Mouse (Mus musculus) ES-Bruce4 (cell line): ENCODE data around the gene BC049352. TPM values are rescaled to one million over a fixed set of nuclear protein-coding genes. Genes with fewer than 3 reads are reported as not detected.

Experiments used
- H3K27ac ChIP-seq: 2 replicates; pipeline ENCODE4 v1.5.1; 2012; ENCODE audit warnings: low read length, inconsistent platforms; ENCODE audit not compliant: insufficient read depth
- H3K27me3 ChIP-seq: 2 replicates; pipeline ENCODE4 v1.6.1; 2012; ENCODE audit warnings: mild to moderate bottlenecking, low read length, inconsistent platforms; ENCODE audit not compliant: control insufficient read depth, poor library complexity, insufficient read depth, severe bottlenecking
- H3K36me3 ChIP-seq: 2 replicates; pipeline ENCODE4 v1.6.1; 2012; ENCODE audit warnings: inconsistent platforms, mild to moderate bottlenecking, low read length, moderate library complexity; ENCODE audit not compliant: control insufficient read depth, poor library complexity, insufficient read depth, severe bottlenecking
- H3K4me1 ChIP-seq: one replicate; pipeline ENCODE4 v1.8.1; 2011; ENCODE audit warnings: low read length; ENCODE audit not compliant: control insufficient read depth, insufficient read depth
- H3K4me3 ChIP-seq: 2 replicates; pipeline ENCODE4 v1.5.1; 2011; ENCODE audit warnings: low read depth, mild to moderate bottlenecking, low read length
- H3K9ac ChIP-seq: 2 replicates; pipeline ENCODE4 v1.6.1; 2012; ENCODE audit warnings: low read depth, mild to moderate bottlenecking, inconsistent platforms; ENCODE audit not compliant: poor library complexity, severe bottlenecking
- H3K9me3 ChIP-seq: replicated peaks from 2 replicates; pipeline ENCODE4 v1.6.1; 2012; ENCODE audit warnings: mild to moderate bottlenecking, low read length, inconsistent platforms; ENCODE audit not compliant: control insufficient read depth, poor library complexity, insufficient read depth, severe bottlenecking
- CTCF ChIP-seq: IDR thresholded peaks from one replicate; pipeline ENCODE4 v1.8.1; 2011; ENCODE audit warnings: low read depth, low read length
- EP300 ChIP-seq: IDR thresholded peaks from 2 replicates; pipeline ENCODE4 v1.6.1; 2011; ENCODE audit warnings: low read depth, low read length; ENCODE audit not compliant: insufficient read depth
- POLR2A ChIP-seq: IDR thresholded peaks from one replicate; pipeline ENCODE4 v1.8.1; 2011; ENCODE audit warnings: low read length; ENCODE audit not compliant: insufficient read depth
- polyA plus RNA-seq: library from polyadenylated mRNA; stranded (reverse); fragments of >200 nt; gene quantifications from 2 replicates; pipeline ENCODE4 v1.2.4, GENCODE M21; 2011; ENCODE audit warnings: low read depth; ENCODE audit not compliant: missing spikeins, insufficient read depth, insufficient read length

The BC049352 gene
- polyA plus RNA-seq, 1 experiment = not detected

DNA sequence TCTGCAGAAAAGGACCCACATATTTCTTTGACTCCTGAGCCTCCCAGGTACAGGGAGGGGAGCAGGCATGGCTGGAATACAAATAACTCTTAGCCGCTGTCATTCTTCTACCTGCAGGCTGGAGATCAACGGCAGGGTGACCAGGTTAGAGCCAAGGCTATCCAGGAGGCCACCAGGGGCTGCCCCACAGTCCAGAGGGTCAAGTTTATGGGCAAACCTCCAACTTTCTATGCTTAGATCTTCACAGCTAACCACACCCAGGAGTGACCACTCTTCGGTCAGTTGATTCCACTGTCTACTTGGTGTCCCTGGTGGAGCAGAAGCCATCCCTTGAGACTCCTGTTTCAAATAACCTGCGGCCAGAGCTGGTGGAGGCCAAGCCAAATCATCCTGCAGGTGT is 73.6 kb downstream of the BC049352 start:
- H3K4me3 ChIP-seq = no peak overlapping the region
- no peak overlapping the region for H3K9ac ChIP-seq
- no peak overlapping the region for H3K27ac ChIP-seq
- H3K27me3 ChIP-seq = no peaks in the 10 kb centered on the region
- H3K9me3 ChIP-seq = no peaks in the 10 kb centered on the region
- no peaks in the 10 kb centered on the region for H3K4me1 ChIP-seq
- no peaks in the 10 kb centered on the region for H3K36me3 ChIP-seq
- no peak for TF ChIP-seq POLR2A
- no peak for TF ChIP-seq EP300
- TF ChIP-seq CTCF = no peak

DNA sequence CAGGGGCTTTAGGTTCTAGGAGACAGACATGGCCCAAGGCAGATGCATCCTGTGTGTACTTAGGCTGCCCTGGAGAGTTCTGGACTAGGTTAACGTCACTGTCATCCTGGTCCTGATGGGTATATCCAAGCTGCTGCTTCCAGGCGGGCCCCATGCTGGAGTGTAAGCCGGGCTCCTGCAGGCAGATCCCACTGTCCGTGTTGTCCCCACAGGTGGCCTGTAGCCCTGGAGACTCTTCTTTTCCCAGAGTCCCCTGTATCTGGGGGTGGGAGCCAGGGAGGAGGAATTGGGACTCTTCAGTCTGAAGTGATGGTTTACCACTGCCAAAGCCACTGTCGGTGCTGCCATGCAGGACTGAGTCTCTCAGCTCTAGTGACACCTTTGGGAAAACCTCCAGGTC is 74.2 kb downstream of the BC049352 start:
- Histone ChIP-seq H3K27me3 (no peaks in the 10 kb centered on the region), H3K4me3 (no peak overlapping the region), H3K36me3 (no peaks in the 10 kb centered on the region), H3K9ac (no peak overlapping the region), H3K4me1 (no peaks in the 10 kb centered on the region), H3K27ac (no peak overlapping the region), H3K9me3 (no peaks in the 10 kb centered on the region)
- TF ChIP-seq EP300 (no peak), CTCF (no peak), POLR2A (no peak)

DNA sequence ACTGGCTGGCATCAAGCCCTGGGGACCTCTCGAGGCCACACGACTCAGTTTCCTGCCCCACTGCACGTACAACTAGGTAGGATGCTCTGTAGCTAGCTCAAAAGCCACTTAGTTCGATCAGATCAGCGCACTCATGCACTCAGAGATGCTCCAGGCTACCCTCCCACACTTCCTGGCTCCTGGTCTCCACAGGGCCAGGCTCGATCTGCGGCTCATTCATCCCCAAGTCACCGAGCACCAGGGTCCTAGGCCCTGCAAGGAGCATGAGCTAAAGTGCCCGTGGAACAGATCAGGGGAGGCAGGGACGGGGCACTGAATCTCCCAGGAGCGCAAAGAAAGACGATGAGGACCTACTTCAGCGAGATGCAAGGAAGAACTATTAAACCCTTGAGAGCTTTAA is 77.3 kb downstream of the BC049352 start:
- H3K27ac ChIP-seq = no peak overlapping the region
- H3K36me3 ChIP-seq = no peaks in the 10 kb centered on the region
- TF ChIP-seq EP300 (no peak), POLR2A (no peak), CTCF (no peak)
- H3K9ac ChIP-seq = no peak overlapping the region
- H3K4me3 ChIP-seq = no peak overlapping the region
- no peaks in the 10 kb centered on the region for H3K27me3 ChIP-seq
- no peaks in the 10 kb centered on the region for H3K9me3 ChIP-seq
- H3K4me1 ChIP-seq = no peaks in the 10 kb centered on the region

DNA sequence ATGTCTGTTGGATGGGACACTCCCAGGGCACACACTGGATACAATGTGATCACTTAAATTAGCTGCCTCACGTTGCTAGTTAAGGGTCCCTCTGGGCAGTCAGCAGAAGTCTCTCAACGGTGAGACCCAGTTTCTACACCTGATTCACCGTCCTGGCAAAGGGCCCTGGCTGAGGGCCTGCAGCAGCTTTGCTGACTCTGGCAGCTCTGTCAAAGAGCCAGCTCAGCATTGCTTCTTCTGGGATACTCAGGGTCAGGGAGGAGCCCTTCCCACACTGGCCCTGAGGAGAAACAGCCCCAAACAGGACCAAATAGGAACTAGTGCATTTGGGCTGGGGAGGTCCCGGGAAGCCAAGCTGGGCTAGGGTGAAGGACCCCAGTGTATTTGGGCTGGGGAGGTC is 79.7 kb downstream of the BC049352 start:
- no peaks in the 10 kb centered on the region for H3K9me3 ChIP-seq
- no peak overlapping the region for H3K9ac ChIP-seq
- TF ChIP-seq CTCF = no peak
- no peak for TF ChIP-seq POLR2A
- TF ChIP-seq EP300 = no peak
- no peaks in the 10 kb centered on the region for H3K36me3 ChIP-seq
- no peaks in the 10 kb centered on the region for H3K4me1 ChIP-seq
- no peak overlapping the region for H3K27ac ChIP-seq
- no peak overlapping the region for H3K4me3 ChIP-seq
- H3K27me3 ChIP-seq = no peaks in the 10 kb centered on the region; the same call in 1 of the 2 replicates

DNA sequence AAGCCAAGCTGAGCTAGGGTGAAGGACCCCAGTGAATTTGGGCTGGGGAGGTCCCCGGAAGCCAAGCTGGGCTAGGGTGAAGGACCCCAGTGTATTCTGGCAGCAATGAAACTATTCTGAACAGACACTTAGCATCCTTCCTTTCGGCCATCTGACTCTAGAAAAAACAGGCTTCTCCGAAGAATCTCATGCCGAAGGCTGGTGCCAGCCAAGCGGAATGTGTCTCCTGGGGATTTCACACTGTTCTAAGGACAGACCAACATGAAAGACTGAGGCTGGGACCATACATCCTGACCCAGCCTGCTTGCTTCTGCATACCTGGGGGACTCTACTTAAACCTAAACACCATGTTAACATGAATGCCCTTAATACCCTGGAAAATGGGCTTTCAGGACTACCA is 80.1 kb downstream of the BC049352 start:
- H3K27ac ChIP-seq = no peak overlapping the region
- no peak for TF ChIP-seq EP300
- no peak for TF ChIP-seq CTCF
- no peak for TF ChIP-seq POLR2A
- no peaks in the 10 kb centered on the region; the same call in 1 of the 2 replicates for H3K27me3 ChIP-seq
- H3K36me3 ChIP-seq = no peaks in the 10 kb centered on the region
- H3K9ac ChIP-seq = no peak overlapping the region
- H3K4me1 ChIP-seq = no peaks in the 10 kb centered on the region
- H3K4me3 ChIP-seq = no peak overlapping the region
- H3K9me3 ChIP-seq = no peaks in the 10 kb centered on the region

DNA sequence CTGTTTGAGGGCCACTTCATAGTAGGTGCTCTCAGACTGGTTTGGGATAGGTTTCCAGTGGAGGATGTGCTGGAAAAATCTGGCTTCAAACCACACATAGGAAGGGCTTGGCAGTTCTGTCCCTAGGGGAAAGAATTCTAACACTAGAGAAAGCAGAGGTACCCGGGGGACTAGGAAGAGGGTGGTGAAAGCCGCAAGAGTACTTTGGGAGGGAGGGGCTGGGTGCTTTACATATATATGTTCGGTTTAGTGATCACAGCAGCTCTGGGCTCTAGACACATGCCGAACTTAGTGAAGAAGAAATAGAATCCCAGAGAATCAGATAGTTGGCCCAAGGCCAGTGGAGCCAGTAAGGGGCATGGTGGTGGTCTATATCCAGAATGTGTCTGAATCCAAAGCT is 85.3 kb downstream of the BC049352 start:
- no peak overlapping the region for H3K9ac ChIP-seq
- no peaks in the 10 kb centered on the region for H3K36me3 ChIP-seq
- H3K27ac ChIP-seq = no peak overlapping the region
- H3K4me3 ChIP-seq = no peak overlapping the region
- H3K27me3 ChIP-seq = no peaks in the 10 kb centered on the region; the same call in 1 of the 2 replicates
- TF ChIP-seq POLR2A (no peak), EP300 (no peak), CTCF (no peak)
- no peaks in the 10 kb centered on the region for H3K4me1 ChIP-seq
- no peaks in the 10 kb centered on the region for H3K9me3 ChIP-seq

DNA sequence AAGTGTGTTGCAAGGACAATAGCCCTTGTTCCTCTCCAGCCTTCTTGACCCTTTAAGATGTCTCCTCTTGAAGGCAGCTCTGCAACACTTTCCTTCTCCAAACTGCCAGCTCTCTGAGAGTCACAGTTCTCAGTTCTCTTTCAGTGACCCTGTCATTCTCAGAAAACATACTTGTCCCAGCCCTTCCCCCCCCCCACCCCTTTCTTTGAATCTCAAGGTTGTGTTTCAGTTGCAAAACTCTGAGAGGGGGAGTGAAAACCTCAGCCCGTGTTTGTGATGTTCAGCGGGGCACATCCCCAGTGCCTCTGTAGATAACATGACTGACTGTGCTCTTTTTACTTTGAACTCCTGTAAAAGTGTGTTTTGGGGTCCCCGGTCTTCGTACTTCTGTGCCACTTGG is 86.3 kb downstream of the BC049352 start:
- Histone ChIP-seq H3K27ac (no peak overlapping the region), H3K9ac (no peak overlapping the region), H3K36me3 (no peaks in the 10 kb centered on the region), H3K4me3 (no peak overlapping the region), H3K9me3 (no peaks in the 10 kb centered on the region), H3K27me3 (no peaks in the 10 kb centered on the region; the same call in 1 of the 2 replicates), H3K4me1 (no peaks in the 10 kb centered on the region)
- TF ChIP-seq CTCF (no peak), POLR2A (no peak), EP300 (no peak)
